Mouse (Mus musculus): ENCODE measurements around the gene Kcnq1.

The Kcnq1 gene

GRCm38 (mm10) chr7:143106062-143106461, at the start of gene Kcnq1:
Gene Kcnq1, plus strand, starts transcription at chr7:143106362.
- DNase-seq: no peak

GRCm38 (mm10) chr7:143057023-143057422, 49.1 kb upstream of the Kcnq1 start:
- no peak for DNase-seq

- no peak for DNase-seq
These were observed 48.4 kb upstream of the Kcnq1 start for GRCm38 (mm10) chr7:143057667-143058220.

GRCm38 (mm10) chr7:143058221-143058697, 47.9 kb upstream of the Kcnq1 start:
- DNase-seq: no peak

- DNase-seq: no peak
These were observed 46.8 kb upstream of the Kcnq1 start for GRCm38 (mm10) chr7:143059202-143059870.

- DNase-seq: no peak
These were observed 43.5 kb upstream of the Kcnq1 start for GRCm38 (mm10) chr7:143062704-143063103.

GRCm38 (mm10) chr7:143064226-143064625, 41.9 kb upstream of the Kcnq1 start:
- DNase-seq: no peak

- DNase-seq: no peak
These were observed 40.5 kb upstream of the Kcnq1 start for GRCm38 (mm10) chr7:143065692-143066091.

GRCm38 (mm10) chr7:143067469-143067868, 38.7 kb upstream of the Kcnq1 start:
- DNase-seq: no peak

- DNase-seq: no peak
These were observed 38.3 kb upstream of the Kcnq1 start for GRCm38 (mm10) chr7:143067897-143068296.

GRCm38 (mm10) chr7:143068316-143068881, 37.8 kb upstream of the Kcnq1 start:
- DNase-seq: peak; percentile 70

- peak; percentile 100 for DNase-seq
These were observed 37.1 kb upstream of the Kcnq1 start, which contains the start of gene Tssc4 for GRCm38 (mm10) chr7:143068882-143069591. Gene Tssc4, plus strand, starts transcription at chr7:143069249.

GRCm38 (mm10) chr7:143069751-143070400, 36.3 kb upstream of the Kcnq1 start:
- DNase-seq: no peak

GRCm38 (mm10) chr7:143070506-143071070, 35.6 kb upstream of the Kcnq1 start:
- no peak for DNase-seq

- DNase-seq: no peak
These were observed 33.6 kb upstream of the Kcnq1 start for GRCm38 (mm10) chr7:143072605-143073004.

GRCm38 (mm10) chr7:143073086-143073485, 33.1 kb upstream of the Kcnq1 start:
- DNase-seq: no peak

GRCm38 (mm10) chr7:143075394-143075793, 30.8 kb upstream of the Kcnq1 start:
- no peak for DNase-seq

- no peak for DNase-seq
These were observed 28.8 kb upstream of the Kcnq1 start for GRCm38 (mm10) chr7:143077351-143077750.

- no peak for DNase-seq
These were observed 24.1 kb upstream of the Kcnq1 start for GRCm38 (mm10) chr7:143082024-143082423.

- DNase-seq: no peak
These were observed 22.5 kb upstream of the Kcnq1 start for GRCm38 (mm10) chr7:143083708-143084107.

- DNase-seq: no peak
These were observed 19.8 kb upstream of the Kcnq1 start for GRCm38 (mm10) chr7:143086366-143086765.

GRCm38 (mm10) chr7:143087070-143087579, 19.0 kb upstream of the Kcnq1 start:
- DNase-seq: no peak

All from layer of hippocampus, adult 9-11 months (tissue).